Mouse (Mus musculus) intestine, embryonic 14.5 days (tissue): ENCODE results near the gene Gm43518. TPM values are rescaled to one million over a fixed set of nuclear protein-coding genes. Genes with fewer than 3 reads are reported as not detected.

Experiments
- ATAC-seq: fragments of 200-750 bp; cut with Nextera tagmentation; replicated peaks from 2 replicates; pipeline ENCODE4 v1.8.0; 2017; ENCODE audit warnings: low read depth, moderate number of reproducible peaks, moderate TSS enrichment, moderate library complexity; ENCODE audit not compliant: low FRiP score, low TSS enrichment
- DNase-seq: peaks from one replicate; pipeline ENCODE4 v3.0.0-alpha.2; 2018; ENCODE audit warnings: low spot score
- H3K27ac ChIP-seq: fragments of 300-500 bp; sonication (generic); 2 replicates; pipeline ENCODE4 v1.5.1; 2014; ENCODE audit warnings: low read depth, mild to moderate bottlenecking, control low read depth
- H3K27me3 ChIP-seq: fragments of 300-500 bp; sonication (generic); replicated peaks from 2 replicates; pipeline ENCODE4 v1.6.1; 2014; ENCODE audit warnings: low read length, control low read depth; ENCODE audit not compliant: control insufficient read depth, insufficient read depth
- H3K36me3 ChIP-seq: fragments of 300-500 bp; sonication (generic); 2 replicates; pipeline ENCODE4 v1.6.1; 2014; ENCODE audit warnings: low read length, control low read depth; ENCODE audit not compliant: control insufficient read depth, insufficient read depth
- H3K4me1 ChIP-seq: fragments of 300-500 bp; sonication (generic); replicated peaks from 2 replicates; pipeline ENCODE4 v1.6.1; 2014; ENCODE audit warnings: low read length, control low read depth, mixed read lengths; ENCODE audit not compliant: control insufficient read depth, insufficient read depth
- H3K4me2 ChIP-seq: fragments of 300-500 bp; sonication (generic); 2 replicates; pipeline ENCODE4 v1.6.1; 2014; ENCODE audit warnings: low read length
- H3K4me3 ChIP-seq: fragments of 300-500 bp; sonication (generic); 2 replicates; pipeline ENCODE4 v1.5.1; 2014; ENCODE audit warnings: low read depth, low read length, control low read depth, mixed read lengths
- H3K9ac ChIP-seq: fragments of 300-500 bp; sonication (generic); 2 replicates; pipeline ENCODE4 v1.6.1; 2014; ENCODE audit warnings: mild to moderate bottlenecking, low read length
- H3K9me3 ChIP-seq: fragments of 300-500 bp; sonication (generic); 2 replicates; pipeline ENCODE4 v1.6.1; 2016; ENCODE audit warnings: low read length, control low read depth; ENCODE audit not compliant: control insufficient read depth
- WGBS: fragments of 180-500 bp; shearing (Covaris S2); extraction: QIAGEN DNeasy Blood & Tissue Kit; methylation state at CpG from one replicate; pipeline ENCODE4 v1.1.7; 2014; 5-methylcytosine and 5-hydroxymethylcytosine counted together
- polyA plus RNA-seq: library from polyadenylated mRNA; unstranded; fragments of >200 nt; fragmentation: Nextera tagmentation; extraction: Ambion mirVana; gene quantifications from 2 replicates; pipeline ENCODE4 v1.2.1, GENCODE M21; 2014

Gm43518 gene
- polyA plus RNA-seq, 1 experiment from 2014 or later: 2.3 TPM

- Histone ChIP-seq H3K9ac (no peak overlapping the region), H3K4me3 (no peak overlapping the region), H3K4me1 (no peaks in the 10 kb centered on the region), H3K27me3 (no peaks in the 10 kb centered on the region), H3K36me3 (peaks cover 84% of the 10 kb centered on the region), H3K27ac (no peak overlapping the region), H3K9me3 (no peaks in the 10 kb centered on the region), H3K4me2 (no peak overlapping the region)
- ATAC-seq: no peak
- no peak for DNase-seq
- WGBS: 90% methylated on average over 3 of the region's 3 CpGs
Observed at GRCm38 (mm10) chr5:123914852-123915251, 12.4 kb upstream of the Gm43518 start.

- Histone ChIP-seq H3K9ac (no peak overlapping the region), H3K9me3 (no peaks in the 10 kb centered on the region), H3K27ac (no peak overlapping the region), H3K27me3 (no peaks in the 10 kb centered on the region), H3K36me3 (peaks cover 92% of the 10 kb centered on the region), H3K4me1 (no peaks in the 10 kb centered on the region), H3K4me3 (no peak overlapping the region), H3K4me2 (no peak overlapping the region)
- ATAC-seq: no peak
- WGBS: 91% methylated on average over 6 of the region's 6 CpGs
- no peak for DNase-seq
Observed at GRCm38 (mm10) chr5:123922112-123922511, 5.1 kb upstream of the Gm43518 start.

GRCm38 (mm10) chr5:123930508-123930989, 3.3 kb downstream of the Gm43518 start, which contains the start of gene Ccdc62:
Gene Ccdc62 (plus strand): TSS chr5:123930679.
- DNase-seq (peak; percentile 94), ATAC-seq (peak; percentile 96)
- WGBS: under 1% methylated on average over 56 of the region's 56 CpGs
- Histone ChIP-seq H3K4me2 (peak within 1 kb of the TSS; percentile 85), H3K4me3 (peak within 1 kb of the TSS; percentile 87), H3K4me1 (peaks cover 4% of the 10 kb centered on the region; the same call in 1 of the 2 replicates), H3K27ac (peak within 1 kb of the TSS; percentile 81), H3K9me3 (no peaks in the 10 kb centered on the region), H3K36me3 (peaks cover 35% of the 10 kb centered on the region), H3K9ac (peak within 1 kb of the TSS; percentile 96), H3K27me3 (no peaks in the 10 kb centered on the region)

GRCm38 (mm10) chr5:123931131-123931530, 3.9 kb downstream of the Gm43518 start:
- Histone ChIP-seq H3K4me3 (peak overlapping the region; percentile 87), H3K4me1 (peaks cover 4% of the 10 kb centered on the region; the same call in 1 of the 2 replicates), H3K36me3 (peaks cover 29% of the 10 kb centered on the region), H3K27me3 (no peaks in the 10 kb centered on the region), H3K27ac (peak overlapping the region; percentile 81; the same call in 1 of the 2 replicates), H3K4me2 (peak overlapping the region; percentile 85), H3K9me3 (no peaks in the 10 kb centered on the region), H3K9ac (peak overlapping the region; percentile 96)
- WGBS: 52% methylated on average over 13 of the region's 13 CpGs
- DNase-seq: no peak
- ATAC-seq: no peak

GRCm38 (mm10) chr5:123932927-123933326, 5.7 kb downstream of the Gm43518 start:
- peaks cover 4% of the 10 kb centered on the region; the same call in 1 of the 2 replicates for H3K4me1 ChIP-seq
- H3K4me2 ChIP-seq: no peak overlapping the region
- DNase-seq: no peak
- H3K27ac ChIP-seq: no peak overlapping the region
- H3K9me3 ChIP-seq: no peaks in the 10 kb centered on the region
- peaks cover 11% of the 10 kb centered on the region for H3K36me3 ChIP-seq
- no peak overlapping the region for H3K9ac ChIP-seq
- ATAC-seq: no peak
- no peaks in the 10 kb centered on the region for H3K27me3 ChIP-seq
- H3K4me3 ChIP-seq: no peak overlapping the region

- Histone ChIP-seq H3K4me3 (no peak overlapping the region), H3K4me2 (no peak overlapping the region), H3K9ac (no peak overlapping the region), H3K4me1 (peaks cover 4% of the 10 kb centered on the region; the same call in 1 of the 2 replicates), H3K27me3 (no peaks in the 10 kb centered on the region), H3K9me3 (no peaks in the 10 kb centered on the region), H3K27ac (no peak overlapping the region), H3K36me3 (peaks cover 5% of the 10 kb centered on the region)
- no peak for ATAC-seq
- WGBS: 87% methylated on average over 12 of the region's 12 CpGs
- no peak for DNase-seq
Observed at GRCm38 (mm10) chr5:123933556-123933955, 6.3 kb downstream of the Gm43518 start.

GRCm38 (mm10) chr5:123933957-123934591, 6.9 kb downstream of the Gm43518 start:
- DNase-seq: no peak
- 38% methylated on average over 18 of the region's 18 CpGs for WGBS
- H3K4me2 ChIP-seq: no peak overlapping the region
- H3K4me1 ChIP-seq: peaks cover 4% of the 10 kb centered on the region; the same call in 1 of the 2 replicates
- no peak for ATAC-seq
- H3K4me3 ChIP-seq: no peak overlapping the region
- H3K9ac ChIP-seq: no peak overlapping the region
- peaks cover under 1% of the 10 kb centered on the region; the same call in 1 of the 2 replicates for H3K36me3 ChIP-seq
- H3K27ac ChIP-seq: no peak overlapping the region
- H3K9me3 ChIP-seq: no peaks in the 10 kb centered on the region
- H3K27me3 ChIP-seq: no peaks in the 10 kb centered on the region

GRCm38 (mm10) chr5:123935931-123936330, 8.7 kb downstream of the Gm43518 start:
- Histone ChIP-seq H3K27ac (no peak overlapping the region), H3K9me3 (no peaks in the 10 kb centered on the region), H3K9ac (no peak overlapping the region), H3K27me3 (no peaks in the 10 kb centered on the region), H3K36me3 (no peaks in the 10 kb centered on the region), H3K4me3 (no peak overlapping the region), H3K4me2 (no peak overlapping the region), H3K4me1 (peaks cover 4% of the 10 kb centered on the region; the same call in 1 of the 2 replicates)
- WGBS: 89% methylated on average over 5 of the region's 5 CpGs
- DNase-seq: no peak
- no peak for ATAC-seq

- Histone ChIP-seq H3K4me3 (no peak overlapping the region), H3K4me1 (no peaks in the 10 kb centered on the region), H3K9me3 (no peaks in the 10 kb centered on the region), H3K36me3 (no peaks in the 10 kb centered on the region), H3K27me3 (no peaks in the 10 kb centered on the region), H3K4me2 (no peak overlapping the region), H3K27ac (no peak overlapping the region), H3K9ac (no peak overlapping the region)
- ATAC-seq (no peak), DNase-seq (no peak)
- WGBS: 84% methylated on average over 5 of the region's 5 CpGs
Observed at GRCm38 (mm10) chr5:123938479-123938878, 11.3 kb downstream of the Gm43518 start.
